Mouse (Mus musculus) embryonic facial prominence, embryonic 10.5 days (tissue): ENCODE data around the gene Stk33. TPM values are rescaled to one million over a fixed set of nuclear protein-coding genes. Genes with fewer than 3 reads are reported as not detected.

Experiments
- DNase-seq: peaks from one replicate; pipeline ENCODE4 v3.0.0-alpha.2; 2017; ENCODE audit warnings: low spot score
- H3K27ac ChIP-seq: fragments of 300-500 bp; sonication (generic); replicated peaks from 2 replicates; pipeline ENCODE4 v1.5.1; 2016; ENCODE audit warnings: mild to moderate bottlenecking
- H3K27me3 ChIP-seq: fragments of 300-500 bp; sonication (generic); replicated peaks from 2 replicates; pipeline ENCODE4 v1.6.1; 2016; ENCODE audit warnings: low read depth, mild to moderate bottlenecking; ENCODE audit not compliant: poor library complexity, severe bottlenecking
- H3K36me3 ChIP-seq: fragments of 300-500 bp; sonication (generic); replicated peaks from 2 replicates; pipeline ENCODE4 v1.6.1; 2016; ENCODE audit warnings: mild to moderate bottlenecking, moderate library complexity
- H3K4me1 ChIP-seq: fragments of 300-500 bp; sonication (generic); 2 replicates; pipeline ENCODE4 v1.6.1; 2016
- H3K4me3 ChIP-seq: fragments of 300-500 bp; sonication (generic); 2 replicates; pipeline ENCODE4 v1.5.1; 2016; ENCODE audit warnings: mild to moderate bottlenecking, moderate library complexity
- H3K9me3 ChIP-seq: fragments of 300-500 bp; sonication (generic); 2 replicates; pipeline ENCODE4 v1.6.1; 2016; ENCODE audit warnings: mild to moderate bottlenecking
- WGBS: fragments of 180-500 bp; shearing (Covaris S2); methylation state at CpG from one replicate; pipeline ENCODE4 v1.1.7; 2016; 5-methylcytosine and 5-hydroxymethylcytosine counted together
- polyA plus RNA-seq: library from polyadenylated mRNA; unstranded; fragments of >200 nt; fragmentation: Nextera tagmentation; extraction: Ambion mirVana; gene quantifications from 2 replicates; pipeline ENCODE4 v1.2.1, GENCODE M21; 2016

Stk33 gene
- polyA plus RNA-seq, 1 experiment from 2014 or later, result 2.3 TPM

DNA sequence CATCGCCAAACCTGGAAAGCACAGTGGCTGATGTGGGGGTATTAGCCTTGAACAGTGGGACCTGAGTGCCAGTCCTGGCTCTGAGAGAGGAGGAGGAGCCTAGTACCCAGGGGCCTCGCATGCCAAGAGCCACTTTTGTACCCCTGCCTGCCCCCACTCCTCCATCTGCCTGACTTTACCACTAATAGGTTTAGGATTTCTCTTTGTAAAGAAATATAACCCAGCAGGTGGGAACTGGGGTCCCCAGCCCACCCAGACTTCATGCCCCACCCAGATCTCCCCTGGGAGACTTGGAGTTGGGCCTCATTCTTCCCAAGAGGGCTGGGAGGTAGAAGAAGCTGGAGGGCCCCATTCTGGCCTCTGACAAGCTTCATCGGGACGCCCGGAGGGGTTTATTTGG lies 207.6 kb downstream of the Stk33 start:
- H3K4me1 ChIP-seq, result peaks cover 34% of the 10 kb centered on the region
- H3K27ac ChIP-seq, result no peak overlapping the region
- no peaks in the 10 kb centered on the region for H3K9me3 ChIP-seq
- 0 out of 2 replicates have a peak, but pooled peaks cover 16% of the 10 kb centered on the region for H3K27me3 ChIP-seq
- no peak overlapping the region for H3K4me3 ChIP-seq
- H3K36me3 ChIP-seq, result no peaks in the 10 kb centered on the region
- 76% methylated on average over 5 of the region's 5 CpGs for WGBS
- DNase-seq, result no peak

DNA sequence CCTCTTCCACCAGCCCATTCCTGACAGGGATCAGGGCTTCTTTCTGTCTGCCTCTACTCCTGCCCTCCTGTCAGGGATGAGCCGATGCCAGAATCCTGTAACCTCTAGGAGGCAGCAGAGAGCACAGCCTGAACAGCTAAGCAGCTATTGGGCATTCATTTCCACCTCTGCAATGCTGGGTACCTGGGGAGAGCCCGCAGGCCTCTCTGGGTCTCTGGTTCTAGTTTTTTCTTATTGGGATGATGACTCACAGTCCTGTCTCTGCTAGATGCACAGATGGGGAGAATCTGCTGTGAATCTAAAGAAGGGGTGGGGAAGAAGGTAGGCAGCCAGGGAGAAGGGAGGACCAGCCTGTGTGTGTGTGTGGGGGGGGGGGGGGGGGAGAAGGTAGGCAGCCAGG lies 208.1 kb downstream of the Stk33 start:
- Histone ChIP-seq H3K4me1 (peaks cover 34% of the 10 kb centered on the region), H3K27me3 (0 out of 2 replicates have a peak, but pooled peaks cover 13% of the 10 kb centered on the region), H3K36me3 (no peaks in the 10 kb centered on the region), H3K27ac (no peak overlapping the region), H3K4me3 (no peak overlapping the region), H3K9me3 (no peaks in the 10 kb centered on the region)
- WGBS, result 20% methylated on average over 2 of the region's 2 CpGs
- peak; percentile 70 for DNase-seq

Other genes with a start within 250 kb of the Stk33 start
- gene Trim66, start 69.1 kb upstream of the Stk33 start, polyA plus RNA-seq, result 0.15 and 0.22 TPM in 2 replicates
- gene Rpl27a, start 80.1 kb upstream of the Stk33 start, polyA plus RNA-seq, result 132 and 136 TPM in 2 replicates